Mouse (Mus musculus) large intestine, adult 2 months (tissue): ENCODE measurements around the gene Col28a1. TPM values are rescaled to one million over a fixed set of nuclear protein-coding genes. Genes with fewer than 3 reads are reported as not detected.

Experiments used
- DNase-seq: peaks from one replicate; pipeline ENCODE4 v3.0.0-alpha.2; 2012; ENCODE audit warnings: low read depth, low spot score
- WGBS: fragments of 180-500 bp; shearing (Covaris S2); methylation state at CpG from one replicate; pipeline ENCODE4 v1.1.7; 2018; 5-methylcytosine and 5-hydroxymethylcytosine counted together
- polyA plus RNA-seq: library from polyadenylated mRNA; depleted of rRNA; stranded (reverse); fragments of >200 nt; gene quantifications from 2 replicates; pipeline ENCODE4 v1.2.3, GENCODE M21; 2012

Col28a1 gene
- polyA plus RNA-seq, 1 experiment = 0.05 TPM

DNA sequence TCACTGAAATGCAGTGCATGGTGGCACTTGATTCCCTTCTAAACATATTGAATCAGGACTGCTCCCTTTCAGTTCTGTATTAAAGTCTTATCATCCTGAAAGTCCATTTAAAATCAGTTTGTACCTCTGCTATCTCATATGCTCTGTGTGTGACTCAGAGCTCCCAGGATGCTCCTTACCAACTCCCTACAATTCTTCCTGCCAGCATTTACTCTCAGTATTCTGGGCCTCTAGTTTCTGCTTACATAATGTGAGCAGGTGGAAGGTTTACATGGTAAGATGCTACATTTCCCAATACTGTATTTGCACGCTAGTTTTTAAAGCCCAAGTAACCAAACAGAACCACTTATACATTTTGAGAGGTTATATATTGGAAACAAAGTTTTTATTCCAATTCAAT, 64.3 kb downstream of the Col28a1 start:
- 87% methylated on average over 1 of the region's 1 CpGs for WGBS
- no peak for DNase-seq

- WGBS = 62% methylated on average over 3 of the region's 3 CpGs
- DNase-seq = no peak
Measured at GRCm38 (mm10) chr6:8126545-8126944, 65.9 kb downstream of the Col28a1 start.

DNA sequence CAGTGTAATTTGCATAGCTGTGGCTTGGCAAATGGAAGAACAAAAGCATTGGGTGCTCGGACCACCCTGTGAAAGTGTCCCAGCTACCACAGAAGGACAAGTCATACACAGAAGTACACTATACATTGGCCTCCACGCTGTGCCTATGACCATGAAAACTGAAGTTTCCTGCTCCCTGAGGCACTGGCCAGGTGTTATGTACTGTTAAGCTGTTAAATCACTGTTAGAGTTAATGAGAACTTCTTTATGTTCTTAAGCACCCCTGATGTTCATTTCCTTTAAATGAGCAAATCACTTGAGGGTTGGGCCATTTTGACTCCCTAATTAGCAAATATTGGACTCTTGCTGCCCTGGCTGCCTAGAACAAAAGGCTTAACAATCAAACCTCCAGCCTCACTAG, 73.3 kb downstream of the Col28a1 start:
- no peak for DNase-seq
- WGBS = 68% methylated on average over 2 of the region's 2 CpGs

GRCm38 (mm10) chr6:8118577-8118976, 73.8 kb downstream of the Col28a1 start:
- DNase-seq = no peak
- 60% methylated on average over 2 of the region's 2 CpGs for WGBS

- no peak for DNase-seq
- WGBS = 51% methylated on average over 10 of the region's 10 CpGs
Measured at GRCm38 (mm10) chr6:8105870-8106706, 86.3 kb downstream of the Col28a1 start.

DNA sequence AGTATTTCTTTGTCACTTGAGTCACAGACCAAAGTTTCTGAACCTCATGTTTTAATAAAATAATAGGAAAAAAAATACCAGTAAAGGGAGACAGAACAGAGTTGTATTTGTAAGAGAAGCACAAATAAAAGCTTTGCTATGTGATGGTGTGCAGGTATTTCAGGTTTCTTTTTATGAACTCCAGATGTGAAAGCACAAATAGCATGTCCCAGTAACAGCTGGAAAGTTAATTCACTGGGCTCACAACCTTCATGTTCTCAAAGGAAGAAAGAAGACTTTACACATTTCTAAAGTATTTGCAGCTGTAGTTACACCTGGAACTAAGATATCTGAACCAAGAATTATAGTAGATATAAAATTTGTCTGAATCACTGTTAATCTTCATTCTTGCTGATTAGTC, 91.2 kb downstream of the Col28a1 start:
- DNase-seq = no peak

- DNase-seq = no peak
- 47% methylated on average over 3 of the region's 3 CpGs for WGBS
Measured at GRCm38 (mm10) chr6:8095856-8096255, 96.6 kb downstream of the Col28a1 start.

- WGBS = 76% methylated on average over 8 of the region's 8 CpGs
- no peak for DNase-seq
Measured at GRCm38 (mm10) chr6:8094160-8094953, 98.1 kb downstream of the Col28a1 start.

DNA sequence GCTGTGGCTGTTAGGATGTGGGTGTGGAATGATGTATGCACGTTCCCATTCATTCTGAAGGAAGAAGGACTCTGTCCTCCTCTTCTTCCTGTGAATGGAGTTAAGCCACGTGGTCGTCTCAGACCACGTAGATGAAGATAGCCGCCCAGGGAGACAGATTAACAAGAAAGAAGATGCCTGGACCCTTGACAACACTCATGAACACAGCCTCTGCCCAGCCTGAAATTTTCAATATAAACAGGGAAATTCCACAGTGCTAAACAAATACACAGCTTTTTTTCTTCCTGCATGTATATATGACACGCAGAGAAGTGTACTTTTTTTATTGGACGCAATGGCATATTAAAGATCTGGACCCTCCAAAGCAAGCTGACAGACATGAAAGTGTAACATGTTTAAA, 98.9 kb downstream of the Col28a1 start:
- 69% methylated on average over 7 of the region's 7 CpGs for WGBS
- DNase-seq = no peak

GRCm38 (mm10) chr6:8086847-8087246, 105.6 kb downstream of the Col28a1 start:
- no peak for DNase-seq
- WGBS = 26% methylated on average over 3 of the region's 3 CpGs

DNA sequence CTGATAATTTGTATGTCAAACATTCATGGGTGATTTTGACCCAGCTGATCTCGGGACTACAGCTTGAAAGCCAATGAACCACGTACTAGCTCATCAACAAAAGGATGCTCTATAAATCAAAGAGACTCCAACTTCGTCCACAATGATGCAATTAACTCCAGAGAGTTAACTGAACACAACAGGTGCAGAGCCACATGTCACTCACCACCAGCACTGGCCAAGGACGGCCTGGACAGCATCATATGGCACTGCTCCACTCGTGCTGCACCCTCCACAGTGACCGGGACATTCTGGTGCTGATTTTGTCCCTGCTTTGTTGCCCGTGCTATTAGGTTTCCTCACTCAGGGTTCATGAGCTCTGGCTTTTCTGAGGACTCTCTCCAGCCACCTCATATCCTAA, 107.6 kb downstream of the Col28a1 start:
- DNase-seq = no peak
- 69% methylated on average over 7 of the region's 7 CpGs for WGBS

- no peak for DNase-seq
- WGBS = 88% methylated on average over 2 of the region's 2 CpGs
Measured at GRCm38 (mm10) chr6:8083196-8083595, 109.2 kb downstream of the Col28a1 start.

DNA sequence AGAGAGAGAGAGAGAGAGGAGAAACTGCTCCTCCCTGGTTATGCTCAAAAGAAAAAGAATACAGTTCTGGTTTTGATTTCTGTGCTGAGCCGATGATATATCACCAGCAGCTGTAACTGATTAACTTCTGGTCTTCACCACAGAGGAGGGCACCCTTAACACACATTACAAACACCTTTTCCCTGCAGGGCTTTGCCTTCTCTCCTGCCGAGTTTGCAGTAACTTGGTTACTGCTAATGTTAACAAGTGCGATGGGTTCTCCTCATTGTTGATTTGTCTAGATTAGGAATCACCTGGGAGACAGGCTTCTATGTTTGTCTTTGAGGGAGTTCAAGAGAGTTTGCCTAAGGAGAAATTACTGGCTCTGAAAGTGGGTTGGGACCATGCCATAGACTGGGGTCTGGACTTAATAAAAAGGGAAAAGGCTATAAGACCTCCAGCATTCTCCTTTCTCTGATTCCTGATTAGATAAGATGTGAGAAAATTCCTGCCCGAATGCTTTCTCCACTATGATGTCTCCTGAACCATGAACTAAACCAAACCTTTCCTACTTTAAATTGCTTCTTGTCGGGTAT, 114.8 kb downstream of the Col28a1 start:
- 46% methylated on average over 5 of the region's 5 CpGs for WGBS
- no peak for DNase-seq

DNA sequence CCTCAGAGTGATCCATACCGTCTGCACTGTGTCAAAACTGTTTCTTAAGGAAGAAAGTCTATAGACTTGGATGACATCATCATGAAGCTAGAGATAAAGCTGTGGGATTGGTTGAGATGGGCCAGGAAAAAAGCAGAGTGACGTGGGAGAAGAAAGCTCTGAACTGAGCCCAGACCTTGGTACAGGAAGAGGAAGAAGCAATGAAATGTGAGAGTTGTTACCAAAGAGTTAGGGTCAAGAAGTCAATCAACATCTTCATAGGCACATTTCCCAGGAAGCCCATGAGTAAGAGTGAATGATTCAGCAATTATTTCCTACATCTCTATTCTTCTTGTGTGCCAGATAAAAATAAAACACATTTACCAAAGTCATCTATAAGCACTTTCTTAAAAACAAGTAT, 117.5 kb downstream of the Col28a1 start:
- DNase-seq = no peak
- 76% methylated on average over 2 of the region's 2 CpGs for WGBS

DNA sequence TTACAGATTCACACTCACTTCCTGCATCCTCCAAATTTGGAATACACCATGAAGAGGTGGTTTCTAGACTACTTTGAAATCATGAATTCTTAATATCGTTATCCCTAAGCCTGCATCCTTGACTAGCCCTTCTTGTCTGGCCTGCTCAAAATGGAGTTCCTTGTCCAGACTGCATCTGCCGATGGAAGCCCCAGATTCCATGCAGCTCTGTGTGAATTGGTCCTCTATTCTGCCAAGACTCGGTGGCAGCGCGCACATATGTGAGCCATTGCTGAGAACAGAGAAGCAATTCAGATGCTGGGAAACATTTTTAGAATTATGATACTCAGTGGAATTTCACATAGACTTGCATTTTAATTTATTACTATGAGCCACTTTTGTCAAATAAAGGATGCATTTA, 123.4 kb downstream of the Col28a1 start:
- WGBS = 93% methylated on average over 5 of the region's 5 CpGs
- DNase-seq = no peak

GRCm38 (mm10) chr6:8068394-8068793, 124.0 kb downstream of the Col28a1 start:
- 55% methylated on average over 2 of the region's 2 CpGs for WGBS
- DNase-seq = no peak

DNA sequence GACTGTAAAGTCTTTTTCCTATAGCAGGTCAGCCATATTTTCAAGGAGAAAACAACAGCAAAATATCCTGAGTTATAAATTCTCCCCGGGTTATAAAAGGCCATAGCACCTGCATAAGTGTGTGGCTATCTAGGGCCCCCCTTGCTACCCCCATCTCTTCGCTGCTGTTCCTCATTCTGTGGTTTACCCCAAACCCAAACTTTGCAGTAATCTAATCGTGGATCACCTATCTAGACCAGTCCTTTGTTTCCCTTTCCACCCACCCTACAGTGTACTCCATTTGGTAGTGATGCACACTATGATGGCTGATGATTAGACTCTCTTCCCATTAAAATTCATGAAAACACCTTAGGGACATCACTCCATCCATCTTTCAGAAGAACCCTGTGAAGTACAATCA, 125.3 kb downstream of the Col28a1 start:
- DNase-seq = no peak
- WGBS = 75% methylated on average over 3 of the region's 3 CpGs

GRCm38 (mm10) chr6:8066208-8066607, 126.2 kb downstream of the Col28a1 start:
- no peak for DNase-seq
- WGBS = 57% methylated on average over 3 of the region's 3 CpGs

DNA sequence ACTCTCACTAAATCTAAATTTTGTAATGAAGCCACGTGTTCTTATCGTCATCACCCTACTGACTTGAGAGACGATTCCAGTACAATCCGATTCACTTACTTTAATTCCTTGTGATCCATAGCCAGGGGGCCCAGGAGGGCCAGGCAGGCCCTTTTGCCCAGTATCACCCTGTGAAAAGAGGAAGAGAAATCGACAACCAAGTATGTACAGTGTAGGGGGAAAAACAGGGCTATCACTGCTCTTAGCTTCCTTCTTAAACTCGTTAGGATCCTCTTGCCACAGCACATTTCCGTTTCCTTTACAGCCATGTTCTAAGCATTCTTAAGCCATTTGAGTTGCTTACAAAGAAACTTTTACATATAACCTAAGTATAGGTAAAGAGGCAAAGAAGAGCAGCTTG, 133.2 kb downstream of the Col28a1 start:
- 82% methylated on average over 7 of the region's 7 CpGs for WGBS
- DNase-seq = no peak

GRCm38 (mm10) chr6:8048216-8048615, 144.2 kb downstream of the Col28a1 start:
- WGBS = 91% methylated on average over 2 of the region's 2 CpGs

DNA sequence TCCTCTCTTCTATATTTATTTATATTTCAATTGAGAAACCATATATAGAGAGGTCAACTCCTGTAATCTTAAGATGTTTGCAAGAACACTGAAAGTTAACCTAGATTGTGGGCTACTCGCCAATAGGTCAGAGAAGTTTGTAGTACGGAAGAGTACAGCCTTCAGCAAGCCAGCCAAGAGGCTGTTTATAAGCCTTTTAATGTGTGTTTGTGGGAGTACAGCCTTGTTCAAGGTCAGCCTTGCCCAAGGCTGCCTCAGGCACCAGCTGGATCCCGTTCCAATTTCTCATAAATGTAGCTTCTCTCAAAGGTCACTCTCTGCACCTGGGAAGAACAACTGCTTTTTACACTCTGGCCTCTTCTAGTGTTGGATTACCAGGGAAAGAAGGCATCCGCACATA, 146.0 kb downstream of the Col28a1 start:
- 18% methylated on average over 4 of the region's 4 CpGs for WGBS
- no peak for DNase-seq

More at GRCm38 (mm10) chr6:8048216-8048615, 144.2 kb downstream of the Col28a1 start:
- DNase-seq = no peak
